Mouse (Mus musculus): ENCODE results near the gene Terf2ip.

Terf2ip gene

DNA sequence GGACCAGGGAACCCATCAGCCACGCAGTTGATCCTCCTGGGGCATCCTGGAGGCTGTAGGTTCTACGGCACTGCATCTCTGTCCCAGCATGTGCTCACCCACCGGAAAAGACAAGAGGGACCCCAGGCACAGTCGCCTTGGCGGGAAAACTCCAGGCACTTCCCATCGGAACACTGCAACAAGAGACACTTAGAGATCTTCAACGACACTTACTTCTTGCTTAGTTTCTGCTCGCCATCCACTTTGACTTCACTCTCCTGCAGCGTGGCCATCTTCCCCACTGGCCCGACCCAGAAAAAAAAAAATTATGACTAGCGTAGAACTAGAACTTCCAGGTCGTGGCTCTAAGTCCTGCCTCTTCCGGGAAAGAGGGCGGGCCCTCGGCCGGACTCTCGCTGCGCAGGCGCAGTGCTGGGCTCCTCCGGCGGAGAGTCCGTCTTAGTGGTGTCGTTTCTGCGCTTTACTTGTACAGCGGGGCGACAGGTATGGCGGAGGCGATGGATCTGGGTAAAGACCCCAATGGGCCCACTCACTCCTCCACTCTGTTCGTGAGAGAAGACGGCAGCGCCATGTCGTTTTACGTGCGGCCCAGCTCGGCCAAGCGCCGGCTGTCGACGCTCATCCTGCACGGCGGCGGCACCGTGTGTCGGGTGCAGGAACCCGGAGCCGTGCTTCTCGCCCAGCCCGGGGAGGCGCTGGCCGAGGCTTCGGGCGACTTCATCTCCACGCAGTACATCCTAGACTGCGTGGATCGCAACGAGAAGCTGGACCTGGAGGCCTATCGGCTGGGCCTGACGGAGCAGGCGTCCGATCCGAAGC lies at the start of gene Terf2ip, which contains the start of gene Kars:
Terf2ip (plus strand) TSS at position 402 of the 819 bp plus-strand sequence.
Kars (minus strand) TSS at position 327 of the 819 bp plus-strand sequence.
- DNase-seq (ENCODE audit: low read depth, low spot score) = peak; percentile 92

DNA sequence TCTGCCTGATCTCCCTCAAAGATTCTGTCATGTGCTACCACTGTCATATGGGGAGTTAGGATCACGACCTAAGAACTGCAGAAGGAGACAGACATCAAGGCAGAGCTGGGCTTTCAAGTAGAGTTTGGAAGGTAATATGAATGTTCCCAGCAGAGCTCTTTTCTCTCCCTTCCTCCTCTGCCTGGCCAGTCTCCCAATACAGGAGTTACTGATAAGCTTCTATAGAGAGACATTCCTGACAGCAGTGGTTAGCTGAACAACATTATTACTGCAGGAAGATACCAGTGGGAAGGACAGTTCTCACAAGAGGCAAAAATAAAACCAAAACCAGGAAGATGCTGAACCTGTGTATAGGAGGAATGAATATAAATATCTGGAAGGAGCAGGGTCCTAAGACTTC lies 48.6 kb upstream of the Terf2ip start:
- no peak for DNase-seq (ENCODE audit: low read depth, low spot score)

DNA sequence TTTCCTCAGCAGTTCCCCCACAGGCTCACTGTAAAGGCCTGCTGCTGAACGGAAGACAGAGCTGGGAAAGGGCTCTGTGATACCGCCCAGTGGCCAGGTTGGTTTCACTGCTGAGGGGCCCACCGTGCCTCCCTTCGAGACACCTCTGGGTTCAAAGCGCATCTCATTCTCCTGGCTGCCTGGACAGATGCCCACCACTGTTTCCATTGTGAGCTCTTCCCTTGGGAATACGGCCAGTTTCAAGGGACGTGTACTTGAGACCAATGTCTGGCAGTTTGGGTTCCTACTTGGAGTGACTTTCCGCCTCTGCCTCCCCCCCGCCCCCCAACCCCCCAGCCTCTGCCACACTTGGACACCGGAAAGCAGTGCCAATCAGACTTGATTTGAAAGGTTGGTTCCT lies 48.1 kb upstream of the Terf2ip start:
- no peak for DNase-seq (ENCODE audit: low read depth, low spot score)

DNA sequence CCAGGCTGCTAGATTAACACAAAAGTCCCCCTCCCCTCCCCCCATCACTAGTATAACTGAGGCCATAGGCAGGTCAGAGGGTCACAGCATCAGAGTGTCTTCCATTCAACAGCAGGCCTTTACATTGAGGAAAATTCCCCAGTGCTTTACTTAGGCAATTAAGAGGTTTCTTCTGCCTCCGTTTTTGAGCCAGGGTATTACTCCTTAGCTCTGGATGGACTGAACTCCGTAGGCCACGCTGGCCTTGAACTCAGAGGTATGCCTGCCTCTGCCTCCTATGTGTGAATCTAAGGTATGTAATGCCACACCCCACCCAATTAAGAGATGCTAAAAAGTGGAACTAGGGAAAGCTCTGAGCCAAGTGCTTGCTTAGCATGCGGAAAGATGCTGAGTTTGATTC lies 47.7 kb upstream of the Terf2ip start:
- DNase-seq (ENCODE audit: low read depth, low spot score) = no peak

DNA sequence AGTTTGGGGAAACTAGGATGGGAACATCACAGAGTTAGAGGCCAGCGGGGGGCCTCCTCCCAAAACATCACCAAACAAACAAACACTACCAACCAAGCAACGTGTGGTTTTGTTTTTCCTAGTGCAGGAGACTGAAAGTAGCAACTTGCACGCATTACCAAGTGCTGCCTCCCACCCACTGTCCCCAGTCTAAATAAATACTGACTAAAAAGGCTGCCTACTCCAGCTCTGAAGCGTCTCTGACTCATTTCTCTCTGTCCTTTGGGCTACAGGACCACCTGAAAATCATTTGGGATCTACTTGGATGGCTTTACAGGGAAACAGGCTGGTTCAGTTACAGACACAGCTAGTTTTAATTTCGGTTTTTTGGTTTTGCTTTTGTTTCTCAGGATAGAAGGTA lies 46.8 kb upstream of the Terf2ip start:
- no peak for DNase-seq (ENCODE audit: low read depth, low spot score)

DNA sequence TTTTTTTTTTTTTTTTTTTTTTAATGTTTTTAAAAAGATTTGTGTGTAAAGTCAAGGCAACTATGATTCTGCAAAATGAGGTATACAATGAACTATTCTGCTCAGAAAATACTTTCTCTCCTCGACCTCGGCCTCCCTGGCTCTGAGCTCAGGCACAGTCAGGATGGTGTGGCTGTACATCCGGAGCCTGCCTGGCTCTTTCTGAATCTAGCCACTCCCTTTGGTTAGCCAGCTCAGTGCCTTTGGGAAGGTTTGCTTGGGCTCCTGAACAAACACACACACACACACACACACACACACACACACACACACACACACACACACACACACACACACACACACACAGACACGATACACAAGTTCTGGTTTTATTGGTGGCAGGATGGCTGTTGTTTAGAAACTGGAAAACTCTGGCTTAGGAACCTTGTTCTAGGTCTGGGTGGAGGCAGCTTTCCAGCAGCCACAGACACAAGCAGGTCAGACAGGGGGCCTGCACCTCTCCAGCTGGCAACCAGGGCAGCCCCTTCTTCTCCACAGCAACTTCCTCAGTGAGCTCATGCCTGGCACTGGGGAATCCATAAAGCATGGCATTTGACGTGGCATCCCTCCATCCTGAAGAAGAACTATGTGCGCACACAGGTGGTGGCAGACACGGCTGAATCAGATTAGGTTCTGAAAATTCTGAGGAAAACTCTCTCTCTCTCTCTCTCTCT lies 46.2 kb upstream of the Terf2ip start:
- DNase-seq (ENCODE audit: low read depth, low spot score) = no peak

DNA sequence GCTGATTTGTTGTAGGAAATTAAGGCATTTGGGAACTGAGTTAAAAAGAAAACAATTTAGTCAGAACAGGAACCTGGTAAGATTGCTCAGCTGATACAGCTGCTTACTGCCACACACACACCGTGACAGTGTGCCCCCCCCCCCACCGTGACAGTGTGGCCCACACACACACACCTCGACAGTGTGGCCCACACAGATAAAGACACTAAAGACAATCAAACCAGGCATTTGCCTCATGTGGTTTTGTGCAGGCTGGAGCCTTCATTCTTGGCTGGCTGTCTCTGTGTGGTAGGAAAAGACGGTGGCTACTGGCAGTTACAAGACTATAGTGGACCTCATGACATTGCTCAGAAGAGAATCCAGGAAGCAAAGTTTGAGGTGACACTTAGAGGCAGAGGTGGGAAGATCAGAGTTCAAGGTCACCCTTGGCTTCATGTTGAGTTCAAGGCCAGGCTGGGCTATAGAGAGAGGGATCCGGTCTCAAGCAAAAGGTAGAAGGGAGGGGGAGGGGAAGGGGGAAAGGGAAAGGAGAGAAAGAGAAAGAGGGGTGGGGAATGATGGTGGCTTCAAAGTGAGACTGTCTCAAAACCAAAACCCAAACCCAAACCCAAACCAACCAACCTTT lies 43.8 kb upstream of the Terf2ip start:
- no peak for DNase-seq (ENCODE audit: low read depth, low spot score)

DNA sequence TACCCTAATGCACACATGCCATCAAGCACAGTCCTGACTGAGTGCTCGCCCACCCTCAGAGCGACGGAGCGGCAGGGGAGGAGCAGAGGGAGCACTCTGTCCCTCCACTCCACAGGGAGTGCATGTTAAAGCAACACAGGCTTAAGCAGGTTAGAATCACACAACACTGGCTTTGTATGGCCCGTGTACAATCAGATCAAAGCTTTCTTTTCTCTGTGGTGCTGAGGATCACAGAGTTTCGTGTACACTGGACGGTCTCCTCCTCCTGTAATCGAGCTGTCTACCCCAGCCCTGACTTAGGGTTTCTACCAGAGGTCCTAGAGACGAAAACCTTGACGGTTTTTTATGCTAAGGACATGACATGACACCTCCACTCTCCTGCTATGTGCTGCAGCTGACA lies 42.7 kb upstream of the Terf2ip start:
- no peak for DNase-seq (ENCODE audit: low read depth, low spot score)

DNA sequence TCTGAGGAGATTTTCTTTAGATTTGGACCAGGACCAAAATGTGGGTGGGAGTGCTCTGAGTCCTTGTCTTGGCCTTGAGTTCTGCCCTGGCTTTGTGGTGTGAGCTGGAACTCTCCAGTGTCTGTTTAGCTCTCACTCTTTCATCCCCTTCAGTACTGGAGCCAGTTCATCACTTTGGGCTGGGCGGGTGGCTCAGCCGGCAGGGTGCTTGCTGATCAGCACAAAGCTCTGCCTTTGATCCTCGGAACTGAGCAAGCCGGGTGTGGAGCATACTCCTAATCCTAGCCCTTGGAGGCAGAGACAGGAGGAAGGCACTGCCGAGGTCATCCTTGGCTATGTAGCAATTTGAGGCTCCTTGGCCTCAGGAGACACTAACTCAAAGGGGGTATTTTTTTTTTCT lies 42.2 kb upstream of the Terf2ip start:
- no peak for DNase-seq (ENCODE audit: low read depth, low spot score)

DNA sequence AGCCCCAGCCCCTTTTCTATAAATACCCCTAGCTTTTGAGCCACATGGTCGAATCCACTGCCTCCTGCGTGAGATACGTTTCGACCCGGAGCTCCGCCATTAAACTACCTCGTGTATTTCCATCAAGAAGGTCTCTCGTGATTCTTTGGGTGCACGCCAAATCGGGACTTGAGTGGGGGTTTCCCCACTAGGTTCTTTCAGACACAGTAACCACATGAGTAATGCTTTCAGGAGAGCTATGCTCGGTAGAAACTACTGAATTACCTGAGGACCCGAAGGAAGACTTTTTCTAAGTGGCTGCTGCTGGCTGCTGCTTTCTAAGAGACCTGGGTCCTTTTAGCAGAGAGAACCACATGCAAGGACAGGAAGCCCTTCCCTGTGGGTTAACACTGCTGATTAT lies 37.1 kb upstream of the Terf2ip start:
- DNase-seq (ENCODE audit: low read depth, low spot score) = no peak

DNA sequence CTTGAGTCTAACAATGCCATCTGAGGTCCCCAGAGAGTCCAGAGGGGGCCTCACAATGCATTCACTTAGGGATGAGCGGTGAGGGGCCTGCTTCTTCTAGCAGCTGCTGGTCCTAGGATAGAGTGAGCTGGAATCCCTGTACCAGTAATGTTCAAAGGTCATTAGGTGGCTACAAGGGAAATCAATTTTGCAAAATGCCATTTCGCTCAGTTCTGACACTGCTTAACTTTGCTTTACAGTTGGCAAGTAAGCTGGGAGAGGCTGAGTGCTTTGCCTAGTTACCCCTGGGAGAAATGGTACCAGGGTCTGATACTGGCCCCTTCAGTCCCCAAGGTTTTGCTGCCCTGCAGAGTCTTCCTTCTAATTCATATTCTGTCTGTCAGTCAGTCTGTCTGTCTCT lies 35.5 kb upstream of the Terf2ip start:
- no peak for DNase-seq (ENCODE audit: low read depth, low spot score)

DNA sequence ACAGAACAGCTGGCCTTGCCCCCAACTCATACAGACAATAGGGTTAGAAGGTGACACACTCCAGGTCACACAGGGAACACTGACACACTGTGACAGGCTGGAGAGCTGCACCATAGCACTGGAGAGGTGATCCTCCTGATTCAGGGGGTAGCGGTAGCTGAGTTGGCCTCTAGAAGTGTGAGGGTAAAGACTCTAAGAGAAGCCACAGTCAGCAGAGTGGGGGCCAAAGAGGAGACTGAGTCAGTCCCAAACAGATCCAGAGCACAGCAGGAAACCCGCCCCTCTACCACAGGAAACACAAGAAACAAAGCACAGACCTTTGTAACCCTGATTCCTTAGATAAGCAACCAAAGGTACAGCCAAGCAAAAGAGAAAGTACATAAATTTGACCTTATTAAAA lies 34.9 kb upstream of the Terf2ip start:
- no peak for DNase-seq (ENCODE audit: low read depth, low spot score)

DNA sequence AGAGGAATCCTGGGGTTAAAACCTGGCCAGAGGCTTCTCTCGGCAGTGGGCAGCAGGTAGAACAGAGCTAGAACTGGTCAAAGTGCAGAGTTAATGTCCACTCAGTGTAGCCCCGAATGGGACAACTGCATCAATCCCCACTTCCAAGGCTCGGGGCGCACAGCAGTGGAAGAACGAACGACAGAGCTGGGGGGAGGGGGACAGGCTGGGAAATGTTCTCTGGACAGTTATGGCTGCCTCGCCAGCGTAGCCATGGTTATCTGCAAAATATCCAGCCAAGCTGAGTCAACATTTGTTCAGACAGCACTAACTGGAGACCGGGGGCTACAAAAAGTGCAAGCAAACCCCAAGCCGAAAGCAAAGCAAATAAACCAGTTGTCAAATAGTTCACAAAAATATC lies 33.1 kb upstream of the Terf2ip start:
- DNase-seq (ENCODE audit: low read depth, low spot score) = no peak

DNA sequence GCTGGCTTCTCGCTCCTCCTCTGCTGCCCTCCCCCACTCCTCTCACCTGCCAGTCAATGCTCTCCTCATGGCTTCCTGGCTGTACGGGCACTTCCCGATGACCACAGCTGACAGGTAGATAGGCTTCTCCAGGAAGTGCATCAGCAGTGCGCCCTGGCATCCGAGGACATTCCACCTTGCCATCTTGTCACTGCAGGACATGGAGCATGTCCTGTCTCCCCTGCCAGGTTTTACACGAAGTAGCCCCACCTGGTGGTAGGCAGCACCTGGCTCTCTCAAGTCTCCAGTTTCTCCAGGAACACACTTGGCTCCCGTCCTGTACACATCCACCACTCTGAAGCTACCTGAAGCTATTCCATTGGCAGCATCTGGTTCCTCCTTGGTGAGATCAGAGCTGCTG lies 29.1 kb upstream of the Terf2ip start:
- no peak for DNase-seq (ENCODE audit: low read depth, low spot score)

DNA sequence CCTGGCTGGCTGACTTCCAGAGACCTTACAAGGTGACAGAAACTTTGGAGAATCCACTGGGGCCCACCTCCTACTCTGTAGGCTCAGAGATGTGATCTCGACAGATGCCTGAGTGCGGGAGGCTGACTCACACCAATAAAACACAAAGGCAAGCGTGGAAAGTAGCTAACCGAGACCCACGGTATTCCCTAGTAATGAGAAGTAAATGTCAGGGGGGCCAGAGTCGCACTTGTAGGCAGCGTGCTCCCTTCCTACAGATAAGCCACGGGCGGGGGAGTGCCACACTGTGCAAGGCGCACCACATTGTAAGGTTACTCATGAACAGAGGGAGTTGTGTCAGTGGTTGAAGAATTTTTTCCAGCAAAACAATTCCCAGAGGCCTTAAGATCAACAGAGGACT lies 26.7 kb upstream of the Terf2ip start:
- DNase-seq (ENCODE audit: low read depth, low spot score) = no peak

DNA sequence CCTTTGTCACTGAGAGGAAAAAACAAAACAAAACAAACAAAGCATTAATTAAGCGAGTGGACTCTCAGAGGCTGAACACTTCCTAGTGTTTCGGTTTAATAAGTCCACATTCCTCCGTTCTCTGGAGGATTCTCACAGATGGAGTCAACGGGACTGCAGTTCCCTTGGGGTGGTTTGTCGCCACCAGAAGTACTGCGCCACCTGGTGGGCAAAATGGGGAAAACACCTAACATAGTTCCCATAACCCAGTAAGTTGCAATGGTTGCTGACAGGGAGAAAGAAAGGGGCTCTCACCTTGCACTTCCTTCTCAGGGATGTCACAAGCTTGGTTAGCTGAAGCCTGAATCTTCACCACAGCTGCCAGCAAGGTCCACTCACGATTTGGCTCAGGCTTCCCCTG lies 21.3 kb upstream of the Terf2ip start:
- DNase-seq (ENCODE audit: low read depth, low spot score) = peak; percentile 65

DNA sequence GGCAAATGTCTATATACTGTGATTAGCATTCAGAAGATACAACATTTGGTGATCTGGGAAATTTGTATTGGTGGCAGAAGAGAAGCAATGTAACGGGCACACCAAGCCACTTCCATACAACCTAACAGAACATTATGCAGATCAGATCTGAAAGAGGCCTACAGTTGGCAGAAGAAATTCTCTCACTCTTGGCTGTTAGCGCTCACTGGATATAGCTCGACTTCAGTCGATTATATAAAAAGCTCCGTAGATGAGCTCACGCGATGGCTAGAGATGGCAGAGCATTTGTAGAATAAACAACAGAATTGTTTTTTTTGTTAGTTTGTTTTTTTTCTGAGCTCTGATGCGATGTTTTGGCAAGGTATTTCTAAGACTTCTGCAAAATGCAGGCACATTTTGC lies 19.9 kb upstream of the Terf2ip start:
- no peak for DNase-seq (ENCODE audit: low read depth, low spot score)

DNA sequence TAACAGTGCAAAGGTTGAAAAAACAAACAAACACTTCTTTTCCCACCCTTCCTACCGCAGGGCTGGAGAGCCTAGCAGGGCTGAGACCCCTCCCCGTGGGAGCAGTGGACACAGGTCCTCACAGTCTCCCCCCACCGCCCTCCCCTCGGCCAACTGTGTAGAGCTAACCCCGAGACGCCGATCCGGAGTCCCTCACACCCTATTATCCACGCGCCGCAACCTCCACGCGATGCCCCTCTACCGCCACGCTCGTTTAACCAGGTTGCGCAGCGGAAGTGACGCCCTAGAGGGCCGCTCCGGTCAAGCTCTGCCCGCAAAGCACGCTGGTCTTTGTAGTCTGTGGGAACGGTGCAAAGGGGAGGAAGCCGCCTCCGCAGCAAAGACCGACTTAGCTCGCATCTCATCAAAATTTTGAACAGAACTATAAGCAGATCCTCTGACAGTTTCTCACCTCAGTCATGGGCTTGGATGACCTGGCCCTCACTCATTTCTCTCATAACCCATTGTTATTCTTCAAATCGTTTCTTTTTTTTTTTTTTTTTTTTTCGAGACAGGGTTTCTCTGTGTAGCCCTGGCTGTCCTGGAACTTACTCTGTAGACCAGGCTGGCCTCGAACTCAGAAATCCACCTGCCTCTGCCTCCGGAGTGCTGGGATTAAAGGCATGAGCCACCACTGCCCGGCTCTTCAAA lies 19.0 kb upstream of the Terf2ip start, which contains the start of gene Adat1:
Adat1 (minus strand) TSS at position 290 of the 690 bp plus-strand sequence.
- DNase-seq (ENCODE audit: low read depth, low spot score) = peak; percentile 78

DNA sequence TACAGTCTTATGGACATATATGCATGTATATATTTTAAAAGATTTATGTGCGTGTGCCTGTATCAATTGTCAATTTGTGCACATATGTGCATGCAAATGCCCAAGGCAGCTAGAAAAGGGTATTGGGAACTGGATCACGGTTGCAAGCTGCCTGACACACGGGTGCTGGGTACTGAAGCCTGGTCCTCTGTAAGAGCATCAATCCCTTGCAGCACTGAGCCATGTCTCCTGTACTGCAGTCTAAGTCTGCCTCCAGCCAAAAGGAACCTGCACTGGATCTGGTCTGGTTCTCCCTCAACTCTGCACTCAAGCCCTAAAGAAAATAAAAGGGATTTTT lies 18.5 kb upstream of the Terf2ip start:
- DNase-seq (ENCODE audit: low read depth, low spot score) = no peak

DNA sequence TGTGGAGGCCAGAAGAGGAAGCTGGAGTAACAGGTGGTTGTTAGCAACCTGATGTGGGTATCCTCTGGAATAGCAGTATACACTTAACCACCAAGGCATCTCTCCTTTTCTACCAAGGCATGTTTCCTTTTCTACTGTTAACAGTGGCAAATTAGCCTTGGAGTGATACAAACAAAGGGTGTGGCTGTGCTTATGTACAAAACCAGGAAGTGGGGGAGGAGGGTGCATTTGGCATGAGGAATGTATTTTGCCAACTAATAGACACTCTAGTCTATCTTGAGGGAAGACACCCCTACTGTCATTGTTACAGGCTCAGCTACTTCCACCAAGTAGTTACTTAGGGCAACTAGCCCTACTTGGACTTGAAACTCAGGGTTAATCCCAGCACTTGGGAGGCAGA lies 6.4 kb upstream of the Terf2ip start:
- no peak for DNase-seq (ENCODE audit: low read depth, low spot score)

DNA sequence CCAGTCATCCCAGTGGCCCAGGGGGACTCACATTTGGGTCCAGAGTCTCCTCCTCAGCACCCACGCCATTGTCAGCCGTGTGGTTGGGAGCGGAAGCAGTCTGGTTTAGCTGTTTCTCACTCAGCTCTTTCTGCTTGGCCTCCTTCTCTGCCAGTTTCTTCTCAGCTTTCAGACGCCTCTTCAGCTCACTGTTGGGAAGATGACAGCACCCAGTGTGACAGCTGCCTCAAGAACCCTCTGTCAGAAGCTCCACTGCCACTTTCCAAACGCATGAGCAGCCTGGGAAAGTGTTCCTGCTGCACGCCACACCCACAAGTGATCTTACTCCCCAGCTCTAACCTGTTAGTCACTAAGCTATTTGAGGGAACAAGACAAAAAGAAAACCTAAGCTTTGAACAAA lies 5.6 kb upstream of the Terf2ip start:
- DNase-seq (ENCODE audit: low read depth, low spot score) = peak; percentile 34

DNA sequence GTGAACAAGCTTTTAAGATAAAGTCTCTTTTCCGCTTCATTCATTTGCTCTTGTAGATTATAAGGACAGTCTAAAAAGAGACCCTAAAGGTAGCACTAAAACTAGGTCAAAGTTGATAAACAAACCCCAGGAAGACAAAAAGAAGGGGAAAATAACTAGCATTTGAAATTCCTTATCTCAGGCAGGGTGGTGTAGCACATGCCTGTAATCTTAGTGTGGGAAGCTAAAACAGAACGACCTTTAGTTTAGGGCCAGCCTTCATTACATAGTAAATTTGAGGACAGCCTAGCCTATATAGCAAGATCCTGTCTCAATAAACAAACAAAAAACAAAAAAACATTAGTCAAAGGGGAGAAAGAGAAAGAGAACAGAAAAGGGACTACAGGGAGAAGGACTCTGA lies 3.5 kb upstream of the Terf2ip start:
- DNase-seq (ENCODE audit: low read depth, low spot score) = no peak
